Comparison of ENCODE assay signal across 17 mouse cellular contexts in genomic region chrX:99498021-99498420, GRCm38 (mm10). TPM values are rescaled to one million over a fixed set of nuclear protein-coding genes. Genes with fewer than 3 reads are reported as not detected.
A peak's percentile ranks its signal among the peaks of the same experiment; 100 is the strongest.
DNase-seq lines count a peak whose midpoint lies in the region; ATAC-seq and TF ChIP-seq lines count a peak whose summit lies in the region.
"Had no signal": no experiment of that assay in that cellular context is flagged by ENCODE, and none has a peak within 500 bp of the region (broad histone marks: within the 10 kb centered on the region; RNA-seq: fewer than 3 reads in every experiment).

No protein-coding gene starts in this region.

- no peak overlapping the region for H3K9ac ChIP-seq in kidney, embryonic 15.5 days
- H3K9ac ChIP-seq: embryonic facial prominence, embryonic 12.5 days; forebrain, embryonic 13.5 days; forebrain, embryonic 15.5 days; forebrain, postnatal 0 days had no signal

- TF ChIP-seq POLR2A in testis, adult 2 months (IDR thresholded peaks at IDR 0.05; ENCODE audit: control insufficient read depth, low read depth, low read length), result no peak

- peaks cover 18% of the 10 kb centered on the region for H3K4me1 ChIP-seq in kidney, embryonic 15.5 days
- no peaks in the 10 kb centered on the region; the same call in 1 of the 2 replicates for H3K4me1 ChIP-seq in testis, adult 2 months (ENCODE audit: control insufficient read depth, insufficient read depth, low read length)
- H3K4me1 ChIP-seq: embryonic facial prominence, embryonic 12.5 days; forebrain, embryonic 13.5 days; forebrain, embryonic 15.5 days had no signal

- peaks cover 58% of the 10 kb centered on the region for H3K27me3 ChIP-seq in kidney, embryonic 15.5 days
- H3K27me3 ChIP-seq in testis, adult 2 months (ENCODE audit: control insufficient read depth, insufficient read depth, low read length), result no peaks in the 10 kb centered on the region
- H3K27me3 ChIP-seq: forebrain, embryonic 15.5 days had no signal

- H3K36me3 ChIP-seq in kidney, embryonic 15.5 days, result no peaks in the 10 kb centered on the region
- no peaks in the 10 kb centered on the region for H3K36me3 ChIP-seq in testis, adult 2 months (ENCODE audit: control insufficient read depth, insufficient read depth, low read length)
- H3K36me3 ChIP-seq: embryonic facial prominence, embryonic 10.5 days; embryonic facial prominence, embryonic 12.5 days; forebrain, embryonic 15.5 days had no signal

- no peak for TF ChIP-seq CTCF in testis, adult 2 months (IDR thresholded peaks at IDR 0.05; ENCODE audit: control insufficient read depth, insufficient read depth, insufficient replicate concordance, low read depth, low read length)

- DNase-seq in heart, adult 11 months, result peak; percentile 87
- DNase-seq in heart, adult 9 months (ENCODE audit: low spot score in 2 of 2), result no peak
- no peak for DNase-seq in kidney, postnatal 4 days
- DNase-seq in testis, postnatal 14 days (ENCODE audit: low spot score), result no peak
- DNase-seq in right cerebral cortex, postnatal 36 days (ENCODE audit: low spot score in 2 of 2), result no peak
- DNase-seq: adrenal gland, adult 8-10 months; adrenal gland, postnatal 14 days; adrenal gland, postnatal 36 days; forebrain, postnatal 0 days had no signal

- no peak overlapping the region for H3K4me3 ChIP-seq in kidney, embryonic 15.5 days (replicated peaks)
- no peak overlapping the region for H3K4me3 ChIP-seq in testis, adult 2 months (ENCODE audit: control insufficient read depth, low read depth, low read length)
- H3K4me3 ChIP-seq: embryonic facial prominence, embryonic 10.5 days; embryonic facial prominence, embryonic 12.5 days; forebrain, embryonic 13.5 days; forebrain, embryonic 15.5 days had no signal

- WGBS in kidney, embryonic 15.5 days, result 69% methylated on average over 3 of the region's 3 CpGs

- H3K9me3 ChIP-seq in kidney, embryonic 15.5 days (replicated peaks), result no peaks in the 10 kb centered on the region
- H3K9me3 ChIP-seq: embryonic facial prominence, embryonic 10.5 days; embryonic facial prominence, embryonic 12.5 days; forebrain, embryonic 13.5 days; forebrain, embryonic 15.5 days had no signal

- H3K4me2 ChIP-seq in kidney, embryonic 15.5 days, result no peak overlapping the region
- H3K4me2 ChIP-seq: embryonic facial prominence, embryonic 12.5 days; forebrain, embryonic 13.5 days; forebrain, embryonic 15.5 days had no signal

- H3K27ac ChIP-seq in kidney, embryonic 15.5 days, result 0 out of 2 replicates have a peak overlapping the region, but pooled peaks have one; percentile 41
- H3K27ac ChIP-seq in testis, adult 2 months (ENCODE audit: control insufficient read depth, insufficient read depth, low read depth, low read length), result peak overlapping the region; percentile 65
- H3K27ac ChIP-seq: embryonic facial prominence, embryonic 10.5 days; embryonic facial prominence, embryonic 12.5 days; forebrain, embryonic 13.5 days; forebrain, embryonic 15.5 days had no signal

- ATAC-seq in kidney, embryonic 15.5 days (replicated peaks; ENCODE audit: low FRiP score), result no peak
- ATAC-seq: activated CD4-positive, CD25-positive, alpha-beta regulatory T cell, adult 4 months; forebrain, embryonic 13.5 days; forebrain, embryonic 15.5 days; forebrain, postnatal 0 days; Patski had no signal

RNA-seq across cellular contexts. Expression of gene Pja1, which starts 26.9 kb away (rescaled TPM):
- 188 and 195 TPM in 2 replicates for polyA plus RNA-seq in kidney, embryonic 15.5 days (2015; fragmentation: Nextera tagmentation; extraction: Ambion mirVana)
- polyA plus RNA-seq in testis, adult 2 months (2012; rRNA removed), result 60.0 and 60.1 TPM in 2 replicates
